Mouse (Mus musculus): Measurements from ENCODE around the gene Cntnap1. TPM values are rescaled to one million over a fixed set of nuclear protein-coding genes. Genes with fewer than 3 reads are reported as not detected.

Cntnap1 gene
- total RNA-seq, 1 experiment: 0.18 TPM

- no peaks in the 10 kb centered on the region for H3K9me3 ChIP-seq (ENCODE audit: control insufficient read depth, insufficient read depth, low read depth, low read length)
- DNase-seq (ENCODE audit: low read depth, low spot score): no peak
- H3K36me3 ChIP-seq (ENCODE audit: control insufficient read depth, insufficient read depth, low read length, poor library complexity, severe bottlenecking): no peaks in the 10 kb centered on the region
- H3K27ac ChIP-seq (ENCODE audit: insufficient read depth, low read depth, low read length, poor library complexity, severe bottlenecking): no peak overlapping the region
- no peak overlapping the region for H3K9ac ChIP-seq (ENCODE audit: insufficient read depth, low read depth, low read length, poor library complexity, severe bottlenecking)
- in situ Hi-C loops (cut with MboI; ENCODE audit: low sequenced_read_pairs in 2 of 2, unreplicated experiment in 2 of 2): no loop called here
- TF ChIP-seq ZNF384 (IDR thresholded peaks at IDR 0.05; ENCODE audit: low read depth, low read length) (no peak), HCFC1 (IDR thresholded peaks at IDR 0.05; ENCODE audit: borderline replicate concordance, insufficient read depth, low read length) (no peak)
- H3K4me3 ChIP-seq (ENCODE audit: insufficient read depth in 1 of 2, low read depth in 1 of 2, low read length in 2 of 2, poor library complexity in 1 of 2, severe bottlenecking in 1 of 2): no peak overlapping the region
- H3K4me1 ChIP-seq (ENCODE audit: control insufficient read depth in 2 of 2, insufficient read depth in 2 of 2, low read length in 2 of 2, poor library complexity in 1 of 2): peaks cover 15 to 30% of the 10 kb centered on the region in 2 experiments
Observed at GRCm38 (mm10) chr11:101229361-101229900, 59.1 kb downstream of the Cntnap1 start.

- H3K9me3 ChIP-seq (ENCODE audit: control insufficient read depth, insufficient read depth, low read depth, low read length): no peaks in the 10 kb centered on the region
- no peak for DNase-seq (ENCODE audit: low read depth, low spot score)
- no peak for TF ChIP-seq MAFK (IDR thresholded peaks at IDR 0.05; ENCODE audit: insufficient read depth, low read depth, low read length)
- TF ChIP-seq CHD2 (IDR thresholded peaks at IDR 0.05; ENCODE audit: low read depth, low read length): no peak
- no peak for TF ChIP-seq ZC3H11A (IDR thresholded peaks at IDR 0.05; ENCODE audit: borderline replicate concordance, low read depth, low read length)
- TF ChIP-seq HCFC1 (IDR thresholded peaks at IDR 0.05; ENCODE audit: borderline replicate concordance, insufficient read depth, low read length): no peak
- no peak overlapping the region for H3K9ac ChIP-seq (ENCODE audit: insufficient read depth, low read depth, low read length, poor library complexity, severe bottlenecking)
- no peaks in the 10 kb centered on the region for H3K36me3 ChIP-seq (ENCODE audit: control insufficient read depth, insufficient read depth, low read length, poor library complexity, severe bottlenecking)
- in situ Hi-C loops (cut with MboI; ENCODE audit: low sequenced_read_pairs in 2 of 2, unreplicated experiment in 2 of 2): no loop called here
- peaks cover 15 to 30% of the 10 kb centered on the region in 2 experiments for H3K4me1 ChIP-seq (ENCODE audit: control insufficient read depth in 2 of 2, insufficient read depth in 2 of 2, low read length in 2 of 2, poor library complexity in 1 of 2)
- no peak overlapping the region for H3K4me3 ChIP-seq (ENCODE audit: insufficient read depth in 1 of 2, low read depth in 1 of 2, low read length in 2 of 2, poor library complexity in 1 of 2, severe bottlenecking in 1 of 2)
- no peak overlapping the region for H3K27ac ChIP-seq (ENCODE audit: insufficient read depth, low read depth, low read length, poor library complexity, severe bottlenecking)
Observed at GRCm38 (mm10) chr11:101230061-101230511, 59.8 kb downstream of the Cntnap1 start.

DNA sequence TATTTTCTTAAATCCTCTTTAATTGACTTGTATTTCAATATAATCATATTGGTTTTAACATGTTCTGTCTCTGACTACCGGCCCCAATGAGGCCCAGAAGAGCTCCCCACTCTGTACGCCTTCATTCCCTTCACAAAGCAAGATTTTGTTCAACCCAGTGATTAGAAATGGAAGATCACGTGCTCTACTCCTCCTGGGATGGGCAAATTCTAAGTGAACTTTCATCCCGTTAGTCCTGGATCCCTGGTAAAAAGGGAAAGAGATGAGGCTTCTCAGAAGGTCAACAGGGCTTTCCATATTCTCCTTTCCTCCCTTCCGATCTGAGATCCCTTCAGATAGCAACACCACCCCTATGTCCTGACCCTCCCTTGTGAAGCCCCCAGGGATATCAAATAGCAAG, 60.2 kb downstream of the Cntnap1 start:
- Histone ChIP-seq H3K27ac (ENCODE audit: insufficient read depth, low read depth, low read length, poor library complexity, severe bottlenecking) (no peak overlapping the region), H3K4me1 (ENCODE audit: control insufficient read depth in 2 of 2, insufficient read depth in 2 of 2, low read length in 2 of 2, poor library complexity in 1 of 2) (peaks cover 15 to 30% of the 10 kb centered on the region in 2 experiments), H3K36me3 (ENCODE audit: control insufficient read depth, insufficient read depth, low read length, poor library complexity, severe bottlenecking) (no peaks in the 10 kb centered on the region), H3K9me3 (ENCODE audit: control insufficient read depth, insufficient read depth, low read depth, low read length) (no peaks in the 10 kb centered on the region), H3K4me3 (ENCODE audit: insufficient read depth in 1 of 2, low read depth in 1 of 2, low read length in 2 of 2, poor library complexity in 1 of 2, severe bottlenecking in 1 of 2) (no peak overlapping the region), H3K9ac (ENCODE audit: insufficient read depth, low read depth, low read length, poor library complexity, severe bottlenecking) (0 out of 2 replicates have a peak overlapping the region, but pooled peaks have one; percentile 40)
- TF ChIP-seq ZNF384 (IDR thresholded peaks at IDR 0.05; ENCODE audit: low read depth, low read length) (no peak), HCFC1 (IDR thresholded peaks at IDR 0.05; ENCODE audit: borderline replicate concordance, insufficient read depth, low read length) (no peak), CHD2 (IDR thresholded peaks at IDR 0.05; ENCODE audit: low read depth, low read length) (no peak), MAFK (IDR thresholded peaks at IDR 0.05; ENCODE audit: insufficient read depth, low read depth, low read length) (no peak), ZC3H11A (IDR thresholded peaks at IDR 0.05; ENCODE audit: borderline replicate concordance, low read depth, low read length) (no peak)
- DNase-seq (ENCODE audit: low read depth, low spot score): no peak
- in situ Hi-C loops (cut with MboI; ENCODE audit: low sequenced_read_pairs in 2 of 2, unreplicated experiment in 2 of 2): no loop called here

DNA sequence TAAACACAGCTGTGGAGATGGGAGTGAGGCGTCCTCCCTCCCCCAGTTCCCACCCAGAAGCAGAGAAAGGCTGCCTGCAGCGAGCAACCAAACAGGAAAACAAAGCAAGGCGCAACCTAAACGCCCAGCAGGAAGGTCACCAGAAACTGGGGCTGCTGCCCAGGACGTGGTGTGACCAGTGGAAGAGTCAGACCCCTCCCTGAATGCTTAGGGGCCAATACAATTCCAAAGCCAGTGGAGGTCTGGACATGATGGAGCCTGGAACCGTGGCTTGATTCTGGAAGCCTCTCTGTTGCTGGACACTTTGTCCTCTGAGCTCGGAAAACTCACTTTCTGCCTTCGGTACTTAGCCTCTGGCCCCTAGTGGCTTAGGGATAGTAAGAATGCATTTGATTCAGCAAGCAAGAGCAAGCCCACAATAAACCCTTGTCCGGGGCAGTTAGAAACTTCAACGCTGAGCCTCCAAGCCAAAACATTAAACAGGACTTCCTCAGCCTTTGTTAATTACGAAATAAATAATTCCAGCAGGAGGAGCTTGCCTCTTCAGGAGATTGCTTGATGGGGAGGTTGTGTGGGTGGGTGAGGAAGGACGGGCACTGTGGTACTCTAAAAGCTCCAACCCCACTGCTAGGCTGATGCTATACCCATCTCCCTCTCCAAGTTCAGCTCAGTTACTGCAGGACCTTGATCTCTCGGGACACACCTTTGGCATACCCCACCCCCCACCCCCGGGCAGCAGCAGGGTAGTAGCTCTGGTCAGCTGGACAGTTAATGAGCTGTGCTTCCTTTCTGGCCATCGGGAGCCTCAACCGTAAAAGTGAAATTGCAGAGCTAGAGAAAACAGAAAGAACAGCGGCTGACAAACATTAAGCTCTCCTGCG, 60.9 kb downstream of the Cntnap1 start:
- in situ Hi-C loops (cut with MboI; ENCODE audit: low sequenced_read_pairs in 2 of 2, unreplicated experiment in 2 of 2): no loop called here
- TF ChIP-seq ZNF384 (IDR thresholded peaks at IDR 0.05; ENCODE audit: low read depth, low read length): no peak
- no peak for TF ChIP-seq ZC3H11A (IDR thresholded peaks at IDR 0.05; ENCODE audit: borderline replicate concordance, low read depth, low read length)
- no peak for TF ChIP-seq HCFC1 (IDR thresholded peaks at IDR 0.05; ENCODE audit: borderline replicate concordance, insufficient read depth, low read length)
- no peak for TF ChIP-seq CHD2 (IDR thresholded peaks at IDR 0.05; ENCODE audit: low read depth, low read length)
- TF ChIP-seq MAFK (IDR thresholded peaks at IDR 0.05; ENCODE audit: insufficient read depth, low read depth, low read length): no peak
- H3K27ac ChIP-seq (ENCODE audit: insufficient read depth, low read depth, low read length, poor library complexity, severe bottlenecking): peak overlapping the region; percentile 28; the same call in 1 of the 2 replicates
- H3K9me3 ChIP-seq (ENCODE audit: control insufficient read depth, insufficient read depth, low read depth, low read length): no peaks in the 10 kb centered on the region
- no peak for DNase-seq (ENCODE audit: low read depth, low spot score)
- peaks cover 15 to 30% of the 10 kb centered on the region in 2 experiments for H3K4me1 ChIP-seq (ENCODE audit: control insufficient read depth in 2 of 2, insufficient read depth in 2 of 2, low read length in 2 of 2, poor library complexity in 1 of 2)
- H3K4me3 ChIP-seq (ENCODE audit: insufficient read depth in 1 of 2, low read depth in 1 of 2, low read length in 2 of 2, poor library complexity in 1 of 2, severe bottlenecking in 1 of 2): 0 out of 4 replicates have a peak overlapping the region, but pooled peaks of 1 of the 2 experiments have one; percentile 23
- peak overlapping the region; percentile 40; the same call in 1 of the 2 replicates for H3K9ac ChIP-seq (ENCODE audit: insufficient read depth, low read depth, low read length, poor library complexity, severe bottlenecking)
- no peaks in the 10 kb centered on the region for H3K36me3 ChIP-seq (ENCODE audit: control insufficient read depth, insufficient read depth, low read length, poor library complexity, severe bottlenecking)
